Mouse (Mus musculus): ENCODE results near the gene Ube2f. TPM values are rescaled to one million over a fixed set of nuclear protein-coding genes. Genes with fewer than 3 reads are reported as not detected.

The Ube2f gene
- polyA plus RNA-seq, 1 experiment from 2014 or later, result 66.6 TPM

- Histone ChIP-seq H3K27me3 (ENCODE audit: control insufficient read depth, insufficient read depth, low read length) (no peaks in the 10 kb centered on the region), H3K4me2 (ENCODE audit: low read depth, low read length) (no peak overlapping the region), H3K4me3 (replicated peaks; ENCODE audit: low read length) (no peak overlapping the region), H3K27ac (ENCODE audit: low read length) (peak overlapping the region; percentile 39; the same call in 1 of the 2 replicates), H3K9me3 (replicated peaks; ENCODE audit: control insufficient read depth, low read length) (no peaks in the 10 kb centered on the region), H3K4me1 (ENCODE audit: control insufficient read depth, insufficient read depth, low read length) (peaks cover 3% of the 10 kb centered on the region; the same call in 1 of the 2 replicates), H3K9ac (ENCODE audit: low read length) (peak overlapping the region; percentile 13; the same call in 1 of the 2 replicates), H3K36me3 (ENCODE audit: control insufficient read depth, insufficient read depth, low read length) (no peaks in the 10 kb centered on the region)
- 0 out of 2 replicates have a peak, but pooled peaks have one; percentile 26 for ATAC-seq (ENCODE audit: insufficient read depth, low FRiP score)
- whole genome bisulfite sequencing, result 78% methylated on average over 1 of the region's 1 CpGs
Observed at GRCm38 (mm10) chr1:91211099-91211498, 39.0 kb upstream of the Ube2f start.

- Histone ChIP-seq H3K4me3 (replicated peaks; ENCODE audit: low read length) (no peak overlapping the region), H3K36me3 (ENCODE audit: control insufficient read depth, insufficient read depth, low read length) (no peaks in the 10 kb centered on the region), H3K27me3 (ENCODE audit: control insufficient read depth, insufficient read depth, low read length) (no peaks in the 10 kb centered on the region), H3K4me1 (ENCODE audit: control insufficient read depth, insufficient read depth, low read length) (peaks cover 8% of the 10 kb centered on the region; the same call in 1 of the 2 replicates), H3K27ac (ENCODE audit: low read length) (peak overlapping the region; percentile 39), H3K9ac (ENCODE audit: low read length) (peak overlapping the region; percentile 13; the same call in 1 of the 2 replicates), H3K4me2 (ENCODE audit: low read depth, low read length) (no peak overlapping the region), H3K9me3 (replicated peaks; ENCODE audit: control insufficient read depth, low read length) (no peaks in the 10 kb centered on the region)
- ATAC-seq (ENCODE audit: insufficient read depth, low FRiP score), result no peak
- WGBS, result 65% methylated on average over 7 of the region's 7 CpGs
Observed at GRCm38 (mm10) chr1:91211591-91212008, 38.5 kb upstream of the Ube2f start.

GRCm38 (mm10) chr1:91215264-91215663, 34.8 kb upstream of the Ube2f start:
- Histone ChIP-seq H3K27ac (ENCODE audit: low read length) (no peak overlapping the region), H3K27me3 (ENCODE audit: control insufficient read depth, insufficient read depth, low read length) (no peaks in the 10 kb centered on the region), H3K4me2 (ENCODE audit: low read depth, low read length) (no peak overlapping the region), H3K9me3 (replicated peaks; ENCODE audit: control insufficient read depth, low read length) (no peaks in the 10 kb centered on the region), H3K36me3 (ENCODE audit: control insufficient read depth, insufficient read depth, low read length) (no peaks in the 10 kb centered on the region), H3K4me1 (ENCODE audit: control insufficient read depth, insufficient read depth, low read length) (peaks cover 9% of the 10 kb centered on the region; the same call in 1 of the 2 replicates), H3K9ac (ENCODE audit: low read length) (no peak overlapping the region), H3K4me3 (replicated peaks; ENCODE audit: low read length) (no peak overlapping the region)
- ATAC-seq (ENCODE audit: insufficient read depth, low FRiP score), result no peak
- WGBS, result 77% methylated on average over 1 of the region's 1 CpGs

GRCm38 (mm10) chr1:91215981-91216380, 34.1 kb upstream of the Ube2f start:
- Histone ChIP-seq H3K4me3 (replicated peaks; ENCODE audit: low read length) (no peak overlapping the region), H3K9ac (ENCODE audit: low read length) (no peak overlapping the region), H3K36me3 (ENCODE audit: control insufficient read depth, insufficient read depth, low read length) (no peaks in the 10 kb centered on the region), H3K27ac (ENCODE audit: low read length) (peak overlapping the region; percentile 29; the same call in 1 of the 2 replicates), H3K4me2 (ENCODE audit: low read depth, low read length) (no peak overlapping the region), H3K27me3 (ENCODE audit: control insufficient read depth, insufficient read depth, low read length) (no peaks in the 10 kb centered on the region), H3K4me1 (ENCODE audit: control insufficient read depth, insufficient read depth, low read length) (peaks cover 9% of the 10 kb centered on the region; the same call in 1 of the 2 replicates), H3K9me3 (replicated peaks; ENCODE audit: control insufficient read depth, low read length) (no peaks in the 10 kb centered on the region)
- no peak for ATAC-seq (ENCODE audit: insufficient read depth, low FRiP score)
- 13% methylated on average over 1 of the region's 1 CpGs for WGBS

GRCm38 (mm10) chr1:91216504-91217267, 33.4 kb upstream of the Ube2f start:
- Histone ChIP-seq H3K27ac (ENCODE audit: low read length) (peak overlapping the region; percentile 29; the same call in 1 of the 2 replicates), H3K4me1 (ENCODE audit: control insufficient read depth, insufficient read depth, low read length) (peaks cover 9% of the 10 kb centered on the region; the same call in 1 of the 2 replicates), H3K36me3 (ENCODE audit: control insufficient read depth, insufficient read depth, low read length) (no peaks in the 10 kb centered on the region), H3K27me3 (ENCODE audit: control insufficient read depth, insufficient read depth, low read length) (no peaks in the 10 kb centered on the region), H3K9ac (ENCODE audit: low read length) (no peak overlapping the region), H3K4me2 (ENCODE audit: low read depth, low read length) (no peak overlapping the region), H3K4me3 (replicated peaks; ENCODE audit: low read length) (no peak overlapping the region), H3K9me3 (replicated peaks; ENCODE audit: control insufficient read depth, low read length) (no peaks in the 10 kb centered on the region)
- 47% methylated on average over 10 of the region's 10 CpGs for WGBS
- ATAC-seq (ENCODE audit: insufficient read depth, low FRiP score), result peak; percentile 48; the same call in 1 of the 2 replicates

- Histone ChIP-seq H3K9ac (ENCODE audit: low read length) (no peak overlapping the region), H3K4me2 (ENCODE audit: low read depth, low read length) (no peak overlapping the region), H3K27ac (ENCODE audit: low read length) (no peak overlapping the region), H3K9me3 (replicated peaks; ENCODE audit: control insufficient read depth, low read length) (no peaks in the 10 kb centered on the region), H3K4me3 (replicated peaks; ENCODE audit: low read length) (no peak overlapping the region), H3K4me1 (ENCODE audit: control insufficient read depth, insufficient read depth, low read length) (peaks cover 9% of the 10 kb centered on the region; the same call in 1 of the 2 replicates), H3K36me3 (ENCODE audit: control insufficient read depth, insufficient read depth, low read length) (no peaks in the 10 kb centered on the region), H3K27me3 (ENCODE audit: control insufficient read depth, insufficient read depth, low read length) (no peaks in the 10 kb centered on the region)
- ATAC-seq (ENCODE audit: insufficient read depth, low FRiP score), result no peak
- 77% methylated on average over 7 of the region's 7 CpGs for WGBS
Observed at GRCm38 (mm10) chr1:91219641-91220321, 30.3 kb upstream of the Ube2f start.

- Histone ChIP-seq H3K4me1 (ENCODE audit: control insufficient read depth, insufficient read depth, low read length) (peaks cover 9% of the 10 kb centered on the region; the same call in 1 of the 2 replicates), H3K27me3 (ENCODE audit: control insufficient read depth, insufficient read depth, low read length) (no peaks in the 10 kb centered on the region), H3K36me3 (ENCODE audit: control insufficient read depth, insufficient read depth, low read length) (no peaks in the 10 kb centered on the region), H3K4me3 (replicated peaks; ENCODE audit: low read length) (no peak overlapping the region), H3K27ac (ENCODE audit: low read length) (no peak overlapping the region), H3K9me3 (replicated peaks; ENCODE audit: control insufficient read depth, low read length) (no peaks in the 10 kb centered on the region), H3K9ac (ENCODE audit: low read length) (no peak overlapping the region), H3K4me2 (ENCODE audit: low read depth, low read length) (no peak overlapping the region)
- 69% methylated on average over 3 of the region's 3 CpGs for WGBS
- no peak for ATAC-seq (ENCODE audit: insufficient read depth, low FRiP score)
Observed at GRCm38 (mm10) chr1:91220322-91220672, 29.8 kb upstream of the Ube2f start.

GRCm38 (mm10) chr1:91226562-91226961, 23.5 kb upstream of the Ube2f start:
- no peaks in the 10 kb centered on the region for H3K27me3 ChIP-seq (ENCODE audit: control insufficient read depth, insufficient read depth, low read length)
- H3K4me2 ChIP-seq (ENCODE audit: low read depth, low read length), result no peak overlapping the region
- H3K9ac ChIP-seq (ENCODE audit: low read length), result no peak overlapping the region
- H3K4me3 ChIP-seq (replicated peaks; ENCODE audit: low read length), result no peak overlapping the region
- H3K27ac ChIP-seq (ENCODE audit: low read length), result no peak overlapping the region
- H3K36me3 ChIP-seq (ENCODE audit: control insufficient read depth, insufficient read depth, low read length), result no peaks in the 10 kb centered on the region
- WGBS, result 74% methylated on average over 4 of the region's 4 CpGs
- H3K4me1 ChIP-seq (ENCODE audit: control insufficient read depth, insufficient read depth, low read length), result 0 out of 2 replicates have a peak, but pooled peaks cover 2% of the 10 kb centered on the region
- ATAC-seq (ENCODE audit: insufficient read depth, low FRiP score), result no peak
- no peaks in the 10 kb centered on the region for H3K9me3 ChIP-seq (replicated peaks; ENCODE audit: control insufficient read depth, low read length)

Measured in stomach, embryonic 16.5 days (tissue).